Mouse (Mus musculus): ENCODE results near the gene Chp2. TPM values are rescaled to one million over a fixed set of nuclear protein-coding genes. Genes with fewer than 3 reads are reported as not detected.

Gene Chp2
- not detected in 2 replicates for polyA plus RNA-seq (2016; fragmentation: Nextera tagmentation; extraction: Ambion mirVana)

GRCm38 (mm10) chr7:122219315-122219801 lies at the start of gene Chp2:
Chp2 (plus strand) TSS chr7:122219496.
- 0 out of 2 replicates have a peak, but pooled peaks cover 4% of the 10 kb centered on the region for H3K9me3 ChIP-seq
- H3K27me3 ChIP-seq = peaks cover 14% of the 10 kb centered on the region
- no peak for ATAC-seq (ENCODE audit: insufficient number of reproducible peaks, insufficient read depth, low FRiP score, low TSS enrichment, low read depth)
- H3K36me3 ChIP-seq = no peaks in the 10 kb centered on the region
- no peak within 1 kb of the TSS for H3K27ac ChIP-seq
- H3K4me3 ChIP-seq (replicated peaks) = peak within 1 kb of the TSS; percentile 15; the same call in 1 of the 2 replicates
- WGBS = 28% methylated on average over 20 of the region's 20 CpGs
- peak within 1 kb of the TSS; percentile 46 for H3K4me2 ChIP-seq
- H3K4me1 ChIP-seq (replicated peaks) = no peaks in the 10 kb centered on the region; the same call in 1 of the 2 replicates
- H3K9ac ChIP-seq (replicated peaks) = no peak within 1 kb of the TSS

GRCm38 (mm10) chr7:122170705-122171104 lies 48.6 kb upstream of the Chp2 start:
- WGBS = 84% methylated on average over 6 of the region's 6 CpGs
- H3K4me2 ChIP-seq = no peak overlapping the region
- H3K9me3 ChIP-seq = no peaks in the 10 kb centered on the region
- H3K27ac ChIP-seq = no peak overlapping the region
- H3K36me3 ChIP-seq = peaks cover 51% of the 10 kb centered on the region
- H3K4me3 ChIP-seq (replicated peaks) = no peak overlapping the region
- H3K27me3 ChIP-seq = no peaks in the 10 kb centered on the region
- ATAC-seq (ENCODE audit: insufficient number of reproducible peaks, insufficient read depth, low FRiP score, low TSS enrichment, low read depth) = no peak
- H3K4me1 ChIP-seq (replicated peaks) = no peaks in the 10 kb centered on the region
- H3K9ac ChIP-seq (replicated peaks) = no peak overlapping the region

DNA sequence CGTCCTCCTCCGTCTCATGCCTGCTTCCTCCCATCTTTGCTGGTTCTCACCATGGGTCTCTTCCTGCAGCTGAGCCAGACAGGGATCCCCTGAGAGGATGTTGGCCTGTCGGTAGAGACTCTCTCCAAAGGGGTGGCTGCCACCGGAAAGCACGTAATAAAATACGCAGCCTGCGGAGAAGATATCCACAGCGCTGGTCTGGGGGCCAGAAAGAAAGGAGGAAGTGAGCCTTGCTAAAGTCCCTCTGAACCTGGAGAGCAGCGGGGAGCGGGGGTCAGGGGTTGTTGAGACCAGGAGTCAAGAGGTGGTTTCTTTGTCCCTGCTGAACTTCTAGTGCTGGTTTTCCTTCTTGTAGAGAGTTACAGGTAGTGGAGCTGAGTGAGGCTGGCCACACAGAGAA lies 47.7 kb upstream of the Chp2 start:
- H3K4me1 ChIP-seq (replicated peaks) = no peaks in the 10 kb centered on the region
- no peaks in the 10 kb centered on the region for H3K27me3 ChIP-seq
- peaks cover 41% of the 10 kb centered on the region for H3K36me3 ChIP-seq
- H3K9ac ChIP-seq (replicated peaks) = no peak overlapping the region
- no peak overlapping the region for H3K27ac ChIP-seq
- H3K4me3 ChIP-seq (replicated peaks) = no peak overlapping the region
- no peaks in the 10 kb centered on the region for H3K9me3 ChIP-seq
- 72% methylated on average over 10 of the region's 10 CpGs for WGBS
- no peak overlapping the region for H3K4me2 ChIP-seq
- no peak for ATAC-seq (ENCODE audit: insufficient number of reproducible peaks, insufficient read depth, low FRiP score, low TSS enrichment, low read depth)

- Histone ChIP-seq H3K27ac (no peak overlapping the region), H3K27me3 (no peaks in the 10 kb centered on the region), H3K4me1 (replicated peaks) (peaks cover 3% of the 10 kb centered on the region; the same call in 1 of the 2 replicates), H3K4me2 (no peak overlapping the region), H3K36me3 (no peaks in the 10 kb centered on the region), H3K9ac (replicated peaks) (no peak overlapping the region), H3K9me3 (no peaks in the 10 kb centered on the region), H3K4me3 (replicated peaks) (no peak overlapping the region)
- ATAC-seq (ENCODE audit: insufficient number of reproducible peaks, insufficient read depth, low FRiP score, low TSS enrichment, low read depth) = no peak
- 91% methylated on average over 7 of the region's 7 CpGs for WGBS
Measured at GRCm38 (mm10) chr7:122180720-122181119, 38.6 kb upstream of the Chp2 start.

DNA sequence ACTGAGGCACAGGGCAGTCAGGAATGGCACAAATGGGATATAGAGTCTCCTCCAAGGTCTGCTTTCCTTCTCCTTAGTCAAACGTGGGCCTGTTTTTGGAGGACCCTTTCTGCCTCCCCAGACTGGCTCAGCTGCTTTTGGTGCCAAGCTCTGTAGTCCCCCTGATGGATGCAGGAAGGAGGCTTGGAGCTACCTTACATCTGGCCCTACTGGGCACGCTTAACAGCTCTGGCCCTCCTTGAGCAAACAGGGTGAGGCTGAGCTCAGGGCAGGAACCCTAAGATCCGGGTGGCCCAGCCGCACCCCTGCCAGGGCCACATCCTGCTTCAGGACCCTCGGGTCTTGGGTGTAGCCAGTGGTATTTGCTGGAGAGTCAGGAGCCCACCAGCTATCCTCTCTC lies 34.7 kb upstream of the Chp2 start:
- Histone ChIP-seq H3K4me2 (no peak overlapping the region), H3K27ac (no peak overlapping the region), H3K9me3 (no peaks in the 10 kb centered on the region), H3K9ac (replicated peaks) (no peak overlapping the region), H3K36me3 (no peaks in the 10 kb centered on the region), H3K4me1 (replicated peaks) (peaks cover 7% of the 10 kb centered on the region; the same call in 1 of the 2 replicates), H3K4me3 (replicated peaks) (no peak overlapping the region), H3K27me3 (no peaks in the 10 kb centered on the region; the same call in 1 of the 2 replicates)
- no peak for ATAC-seq (ENCODE audit: insufficient number of reproducible peaks, insufficient read depth, low FRiP score, low TSS enrichment, low read depth)
- 65% methylated on average over 5 of the region's 5 CpGs for WGBS

GRCm38 (mm10) chr7:122186043-122186442 lies 33.3 kb upstream of the Chp2 start, which contains the start of gene Ern2:
Ern2 (minus strand) TSS chr7:122186207.
- no peak for ATAC-seq (ENCODE audit: insufficient number of reproducible peaks, insufficient read depth, low FRiP score, low TSS enrichment, low read depth)
- no peak within 1 kb of the TSS for H3K4me3 ChIP-seq (replicated peaks)
- H3K36me3 ChIP-seq = no peaks in the 10 kb centered on the region
- peak within 1 kb of the TSS; percentile 41 for H3K4me2 ChIP-seq
- 21% methylated on average over 12 of the region's 17 CpGs for WGBS
- H3K27me3 ChIP-seq = no peaks in the 10 kb centered on the region; the same call in 1 of the 2 replicates
- no peak within 1 kb of the TSS for H3K27ac ChIP-seq
- peaks cover 7% of the 10 kb centered on the region; the same call in 1 of the 2 replicates for H3K4me1 ChIP-seq (replicated peaks)
- H3K9ac ChIP-seq (replicated peaks) = 0 out of 2 replicates have a peak within 1 kb of the TSS, but pooled peaks have one; percentile 8
- H3K9me3 ChIP-seq = 0 out of 2 replicates have a peak, but pooled peaks cover 2% of the 10 kb centered on the region

DNA sequence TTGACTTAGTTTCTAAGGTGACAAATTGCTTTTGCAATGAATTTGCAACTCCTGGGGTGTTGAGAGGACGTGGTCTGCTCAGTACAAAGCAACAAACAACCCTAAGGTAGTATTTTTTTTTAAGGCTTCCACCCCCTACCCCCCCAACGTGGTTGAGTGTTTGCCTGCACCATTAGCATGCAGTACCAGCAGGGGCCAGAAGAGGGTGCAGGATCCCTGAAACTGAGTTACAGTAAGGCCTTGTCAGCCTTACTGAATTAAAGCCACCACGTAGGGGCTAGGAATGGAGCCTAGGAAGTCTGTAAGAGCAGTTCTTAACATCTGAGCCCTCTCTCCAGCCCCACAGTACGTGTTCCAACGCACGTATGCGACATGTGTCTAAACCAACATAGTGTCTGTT lies 29.8 kb upstream of the Chp2 start:
- Histone ChIP-seq H3K27me3 (no peaks in the 10 kb centered on the region; the same call in 1 of the 2 replicates), H3K4me3 (replicated peaks) (no peak overlapping the region), H3K36me3 (no peaks in the 10 kb centered on the region), H3K4me2 (no peak overlapping the region), H3K4me1 (replicated peaks) (peaks cover 7% of the 10 kb centered on the region; the same call in 1 of the 2 replicates), H3K9me3 (0 out of 2 replicates have a peak, but pooled peaks cover 2% of the 10 kb centered on the region), H3K27ac (no peak overlapping the region), H3K9ac (replicated peaks) (no peak overlapping the region)
- ATAC-seq (ENCODE audit: insufficient number of reproducible peaks, insufficient read depth, low FRiP score, low TSS enrichment, low read depth) = no peak
- 25% methylated on average over 7 of the region's 7 CpGs for WGBS

DNA sequence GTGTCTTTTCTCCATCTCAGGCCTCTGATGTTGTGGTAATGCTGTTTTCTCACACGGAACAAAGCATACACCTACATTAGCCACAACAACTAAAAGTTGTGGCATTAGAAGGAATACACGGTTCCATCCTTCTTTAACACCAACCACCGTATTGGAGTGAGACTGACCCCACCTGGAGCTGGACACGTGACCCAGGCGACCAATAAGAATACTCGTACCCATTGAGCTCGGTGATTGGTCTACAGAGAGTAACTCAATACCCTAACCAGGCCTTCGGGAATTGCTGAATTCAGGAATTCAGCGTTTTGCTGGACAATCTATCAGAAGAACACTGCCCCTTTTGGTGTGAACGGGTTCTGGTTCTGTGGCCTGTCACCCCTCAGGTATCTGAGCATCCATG lies 28.2 kb upstream of the Chp2 start:
- Histone ChIP-seq H3K4me3 (replicated peaks) (no peak overlapping the region), H3K4me2 (no peak overlapping the region), H3K27me3 (no peaks in the 10 kb centered on the region; the same call in 1 of the 2 replicates), H3K36me3 (no peaks in the 10 kb centered on the region), H3K9ac (replicated peaks) (no peak overlapping the region), H3K4me1 (replicated peaks) (peaks cover under 1% of the 10 kb centered on the region; the same call in 1 of the 2 replicates), H3K27ac (no peak overlapping the region), H3K9me3 (0 out of 2 replicates have a peak, but pooled peaks cover 2% of the 10 kb centered on the region)
- WGBS = 67% methylated on average over 10 of the region's 10 CpGs
- ATAC-seq (ENCODE audit: insufficient number of reproducible peaks, insufficient read depth, low FRiP score, low TSS enrichment, low read depth) = no peak

GRCm38 (mm10) chr7:122193919-122194318 lies 25.4 kb upstream of the Chp2 start:
- Histone ChIP-seq H3K9ac (replicated peaks) (no peak overlapping the region), H3K36me3 (no peaks in the 10 kb centered on the region), H3K27ac (no peak overlapping the region), H3K9me3 (0 out of 2 replicates have a peak, but pooled peaks cover 2% of the 10 kb centered on the region), H3K4me2 (no peak overlapping the region), H3K4me1 (replicated peaks) (no peaks in the 10 kb centered on the region), H3K27me3 (no peaks in the 10 kb centered on the region), H3K4me3 (replicated peaks) (no peak overlapping the region)
- no peak for ATAC-seq (ENCODE audit: insufficient number of reproducible peaks, insufficient read depth, low FRiP score, low TSS enrichment, low read depth)

- Histone ChIP-seq H3K9ac (replicated peaks) (no peak overlapping the region), H3K4me1 (replicated peaks) (no peaks in the 10 kb centered on the region), H3K4me3 (replicated peaks) (no peak overlapping the region), H3K9me3 (no peaks in the 10 kb centered on the region), H3K4me2 (no peak overlapping the region), H3K36me3 (no peaks in the 10 kb centered on the region), H3K27ac (no peak overlapping the region), H3K27me3 (no peaks in the 10 kb centered on the region)
- WGBS = 83% methylated on average over 9 of the region's 9 CpGs
- ATAC-seq (ENCODE audit: insufficient number of reproducible peaks, insufficient read depth, low FRiP score, low TSS enrichment, low read depth) = no peak
Measured at GRCm38 (mm10) chr7:122196771-122197170, 22.5 kb upstream of the Chp2 start.

DNA sequence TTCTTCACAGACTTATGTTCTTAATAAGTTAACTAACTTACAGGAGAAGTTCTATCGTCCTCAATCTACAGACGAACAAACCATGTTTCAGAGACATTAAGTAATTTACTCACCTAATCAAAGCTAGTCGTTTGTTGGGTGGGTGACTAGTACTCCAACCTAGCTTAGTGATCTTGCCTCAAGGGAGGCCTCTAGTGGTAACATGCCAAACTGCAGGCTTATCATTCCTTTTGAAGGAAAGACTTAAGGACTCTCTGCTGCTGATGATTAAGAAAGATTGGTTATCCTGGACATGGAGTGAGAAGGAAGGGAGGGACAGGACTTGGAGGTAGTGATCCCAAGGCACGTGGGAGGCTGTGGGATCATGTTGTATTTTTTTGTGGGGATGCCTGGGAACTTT lies 22.0 kb upstream of the Chp2 start:
- no peak for ATAC-seq (ENCODE audit: insufficient number of reproducible peaks, insufficient read depth, low FRiP score, low TSS enrichment, low read depth)
- no peak overlapping the region for H3K27ac ChIP-seq
- no peaks in the 10 kb centered on the region for H3K9me3 ChIP-seq
- no peak overlapping the region for H3K4me3 ChIP-seq (replicated peaks)
- no peaks in the 10 kb centered on the region for H3K36me3 ChIP-seq
- no peak overlapping the region for H3K9ac ChIP-seq (replicated peaks)
- WGBS = 29% methylated on average over 4 of the region's 4 CpGs
- no peaks in the 10 kb centered on the region for H3K27me3 ChIP-seq
- no peak overlapping the region for H3K4me2 ChIP-seq
- H3K4me1 ChIP-seq (replicated peaks) = no peaks in the 10 kb centered on the region

- H3K4me1 ChIP-seq (replicated peaks) = no peaks in the 10 kb centered on the region
- no peaks in the 10 kb centered on the region for H3K36me3 ChIP-seq
- no peak overlapping the region for H3K27ac ChIP-seq
- H3K27me3 ChIP-seq = no peaks in the 10 kb centered on the region
- no peak overlapping the region for H3K4me3 ChIP-seq (replicated peaks)
- no peaks in the 10 kb centered on the region for H3K9me3 ChIP-seq
- no peak overlapping the region for H3K4me2 ChIP-seq
- 24% methylated on average over 5 of the region's 5 CpGs for WGBS
- ATAC-seq (ENCODE audit: insufficient number of reproducible peaks, insufficient read depth, low FRiP score, low TSS enrichment, low read depth) = no peak
- no peak overlapping the region for H3K9ac ChIP-seq (replicated peaks)
Measured at GRCm38 (mm10) chr7:122199296-122199695, 20.0 kb upstream of the Chp2 start.

Data from limb, embryonic 12.5 days (tissue).